Mouse (Mus musculus): ENCODE measurements around the gene Olfr137.

Olfr137 gene

GRCm38 (mm10) chr17:38307470-38307869 is at the start of gene Olfr137:
Olfr137 (minus strand) TSS chr17:38307570.
- Histone ChIP-seq H3K36me3 (ENCODE audit: control insufficient read depth, insufficient read depth, low read length, poor library complexity, severe bottlenecking) (no peaks in the 10 kb centered on the region), H3K27me3 (ENCODE audit: control insufficient read depth, insufficient read depth, low read length, poor library complexity, severe bottlenecking) (no peaks in the 10 kb centered on the region)
- DNase-seq (ENCODE audit: low read depth, low spot score), result no peak

GRCm38 (mm10) chr17:38329531-38329930 is 22.2 kb upstream of the Olfr137 start, which contains the start of gene Olfr136:
Olfr136 (plus strand) TSS chr17:38329831.
- no peaks in the 10 kb centered on the region for H3K27me3 ChIP-seq (ENCODE audit: control insufficient read depth, insufficient read depth, low read length, poor library complexity, severe bottlenecking)
- H3K36me3 ChIP-seq (ENCODE audit: control insufficient read depth, insufficient read depth, low read length, poor library complexity, severe bottlenecking), result no peaks in the 10 kb centered on the region
- no peak for DNase-seq (ENCODE audit: low read depth, low spot score)

- DNase-seq (ENCODE audit: low read depth, low spot score), result no peak
- H3K27me3 ChIP-seq (ENCODE audit: control insufficient read depth, insufficient read depth, low read length, poor library complexity, severe bottlenecking), result no peaks in the 10 kb centered on the region
- H3K36me3 ChIP-seq (ENCODE audit: control insufficient read depth, insufficient read depth, low read length, poor library complexity, severe bottlenecking), result no peaks in the 10 kb centered on the region
These were observed 46.6 kb downstream of the Olfr137 start, which contains the start of gene Olfr138 for GRCm38 (mm10) chr17:38260735-38261134. Olfr138 (plus strand) TSS chr17:38261035.

All from splenic B cell, adult 2 months (primary cell).